Mouse (Mus musculus): Measurements from ENCODE around the gene Pcnx4. TPM values are rescaled to one million over a fixed set of nuclear protein-coding genes. Genes with fewer than 3 reads are reported as not detected.
"Not testable (repeated sequence)": the region's sequence is repeated elsewhere in the genome, so short reads cannot be mapped to it uniquely, and the experiment has no call there.

Gene Pcnx4
- total RNA-seq, 1 experiment from 2014 or later = 4.6 TPM

DNA sequence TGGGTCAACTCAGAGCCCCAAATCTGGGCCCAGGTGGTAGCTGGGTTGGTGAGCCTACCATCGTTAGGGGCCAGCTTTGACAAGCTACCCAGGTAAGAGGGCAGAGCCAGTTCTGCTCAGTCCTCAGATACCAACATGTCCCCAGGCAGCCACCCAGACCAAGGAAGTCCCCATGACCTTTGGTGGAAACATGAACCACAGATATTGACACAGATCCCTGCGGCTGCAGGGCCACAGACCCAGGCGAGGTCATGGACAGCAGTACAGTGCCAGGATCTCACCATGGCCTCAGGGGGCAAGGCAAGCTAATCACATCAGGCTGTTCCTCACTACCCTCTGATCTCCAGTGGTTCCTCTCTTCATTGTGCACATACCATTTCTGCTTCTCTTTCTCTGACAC, 45.8 kb downstream of the Pcnx4 start:
- ATAC-seq (replicated peaks in 1 of 2; ENCODE audit: insufficient read depth in 1 of 2, low FRiP score in 2 of 2, low TSS enrichment in 1 of 2, low read depth in 1 of 2, poor library complexity in 2 of 2, severe bottlenecking in 2 of 2) = no peak

DNA sequence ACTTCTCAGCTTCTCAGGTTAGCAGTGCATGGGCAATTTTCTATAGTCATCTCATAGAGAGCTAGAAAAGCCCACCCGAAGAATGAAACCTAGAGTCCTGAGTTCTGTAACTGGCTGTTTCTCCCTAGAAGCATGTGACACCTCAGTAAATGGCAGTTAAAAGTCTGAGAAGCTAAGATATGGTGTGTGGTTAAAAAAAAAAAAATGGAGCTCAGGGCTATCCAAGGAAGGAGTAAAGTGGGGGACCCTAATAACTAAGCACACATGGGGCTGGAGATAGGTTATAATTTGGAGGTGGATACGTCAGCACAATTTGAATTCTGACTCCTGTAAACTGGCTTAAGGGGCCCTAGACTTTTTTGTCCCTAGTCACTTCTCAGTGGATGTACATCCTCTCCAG, 46.9 kb downstream of the Pcnx4 start:
- no peak for ATAC-seq (replicated peaks in 1 of 2; ENCODE audit: insufficient read depth in 1 of 2, low FRiP score in 2 of 2, low TSS enrichment in 1 of 2, low read depth in 1 of 2, poor library complexity in 2 of 2, severe bottlenecking in 2 of 2)

DNA sequence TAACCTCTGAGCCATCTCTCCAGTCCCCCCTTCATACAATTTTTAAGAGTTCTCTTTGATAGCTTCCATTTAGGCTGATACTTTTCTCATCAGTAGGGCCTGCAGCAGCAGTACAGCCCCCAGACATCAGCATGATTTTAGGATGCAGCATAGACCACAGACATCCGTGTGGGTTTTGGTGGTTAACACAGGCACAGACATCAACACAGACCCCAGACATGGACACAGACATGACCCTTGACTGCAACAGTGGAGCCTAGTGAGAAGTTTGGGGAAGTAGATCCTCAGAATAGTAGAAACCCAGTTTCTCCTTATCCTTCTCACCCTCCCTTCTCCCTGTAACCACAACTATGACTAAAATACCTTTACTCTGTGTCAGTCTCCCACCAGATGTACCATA, 49.2 kb downstream of the Pcnx4 start:
- no peak; a peak in 1 of 4 replicates for ATAC-seq (replicated peaks in 1 of 2; ENCODE audit: insufficient read depth in 1 of 2, low FRiP score in 2 of 2, low TSS enrichment in 1 of 2, low read depth in 1 of 2, poor library complexity in 2 of 2, severe bottlenecking in 2 of 2)

DNA sequence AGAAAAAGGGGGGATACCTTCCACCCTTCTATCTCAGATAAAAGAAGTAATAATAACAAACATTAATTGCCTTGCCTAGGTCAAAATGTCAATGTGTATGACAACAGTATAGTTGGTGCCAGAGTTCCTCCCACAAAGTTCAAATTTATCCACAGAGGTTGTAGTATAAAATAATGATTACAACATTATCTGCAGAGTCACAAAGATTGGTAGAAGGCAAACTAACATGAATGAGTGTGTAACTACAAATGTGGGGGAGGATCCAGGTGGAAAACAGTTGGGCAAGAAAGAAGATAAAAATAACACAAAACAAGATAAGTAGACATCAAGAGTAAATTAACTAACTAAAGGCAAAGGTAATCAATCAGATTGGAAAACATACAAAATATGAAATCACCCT, 56.8 kb downstream of the Pcnx4 start:
- no peak for ATAC-seq (replicated peaks in 1 of 2; ENCODE audit: insufficient read depth in 1 of 2, low FRiP score in 2 of 2, low TSS enrichment in 1 of 2, low read depth in 1 of 2, poor library complexity in 2 of 2, severe bottlenecking in 2 of 2)

DNA sequence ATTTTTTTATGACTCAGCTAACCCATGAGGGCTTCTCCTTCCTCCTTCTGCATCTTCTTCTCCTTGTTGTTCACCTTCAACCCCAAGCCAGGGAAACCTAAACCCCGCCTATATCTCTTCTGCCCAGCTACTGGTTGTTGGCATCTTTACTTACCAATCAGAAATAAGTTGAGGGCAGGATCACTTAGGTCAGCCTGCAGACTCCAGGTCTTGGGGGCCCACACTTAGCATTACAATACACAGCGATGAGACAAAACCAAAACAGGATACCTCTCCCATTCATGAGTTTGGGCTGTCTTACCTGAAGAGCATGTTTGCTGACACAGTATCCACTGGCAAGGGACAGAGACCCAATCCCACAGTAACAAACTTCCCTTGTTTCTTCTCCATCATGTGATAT, 57.8 kb downstream of the Pcnx4 start:
- no peak for ATAC-seq (replicated peaks in 1 of 2; ENCODE audit: insufficient read depth in 1 of 2, low FRiP score in 2 of 2, low TSS enrichment in 1 of 2, low read depth in 1 of 2, poor library complexity in 2 of 2, severe bottlenecking in 2 of 2)

DNA sequence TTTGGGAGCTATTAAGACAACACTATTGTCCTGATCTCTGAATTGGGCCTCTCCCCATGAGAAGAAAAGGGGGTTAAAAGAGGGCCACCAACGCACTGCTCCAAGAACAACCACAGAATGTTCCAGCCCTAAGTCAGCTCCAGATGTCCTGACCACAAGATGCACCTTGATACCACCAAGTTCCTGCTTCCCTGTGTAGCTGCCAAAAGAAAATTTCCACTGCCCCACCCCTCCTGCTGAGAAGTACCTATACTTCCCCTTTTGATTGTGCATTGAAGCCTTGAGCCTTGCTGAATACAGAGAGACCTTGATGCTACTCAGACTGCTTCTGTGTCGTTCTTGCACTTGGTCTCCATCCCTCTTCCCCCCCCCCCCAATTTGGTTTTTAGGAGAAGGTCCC, 62.5 kb downstream of the Pcnx4 start:
- ATAC-seq (replicated peaks in 1 of 2; ENCODE audit: insufficient read depth in 1 of 2, low FRiP score in 2 of 2, low TSS enrichment in 1 of 2, low read depth in 1 of 2, poor library complexity in 2 of 2, severe bottlenecking in 2 of 2) = not testable (repeated sequence)

DNA sequence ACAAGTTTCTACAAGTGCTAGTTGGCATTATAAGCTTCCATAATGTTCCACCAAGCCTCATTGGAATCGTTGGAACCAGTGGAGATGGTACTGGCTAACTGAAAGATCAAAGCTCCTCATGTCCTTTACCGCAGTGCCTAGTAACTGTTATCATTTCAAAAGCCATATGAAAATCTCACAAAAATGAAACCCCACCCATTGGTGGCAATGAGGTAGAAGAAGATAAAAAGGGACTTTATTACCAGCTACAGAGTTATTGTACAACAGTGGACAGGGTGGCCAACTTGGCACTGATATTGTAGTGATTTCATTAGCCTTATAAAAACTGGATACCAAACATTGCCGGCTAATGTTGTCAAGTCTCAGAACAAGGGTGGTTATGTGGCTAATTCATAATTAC, 75.9 kb downstream of the Pcnx4 start:
- ATAC-seq (replicated peaks in 1 of 2; ENCODE audit: insufficient read depth in 1 of 2, low FRiP score in 2 of 2, low TSS enrichment in 1 of 2, low read depth in 1 of 2, poor library complexity in 2 of 2, severe bottlenecking in 2 of 2) = no peak

DNA sequence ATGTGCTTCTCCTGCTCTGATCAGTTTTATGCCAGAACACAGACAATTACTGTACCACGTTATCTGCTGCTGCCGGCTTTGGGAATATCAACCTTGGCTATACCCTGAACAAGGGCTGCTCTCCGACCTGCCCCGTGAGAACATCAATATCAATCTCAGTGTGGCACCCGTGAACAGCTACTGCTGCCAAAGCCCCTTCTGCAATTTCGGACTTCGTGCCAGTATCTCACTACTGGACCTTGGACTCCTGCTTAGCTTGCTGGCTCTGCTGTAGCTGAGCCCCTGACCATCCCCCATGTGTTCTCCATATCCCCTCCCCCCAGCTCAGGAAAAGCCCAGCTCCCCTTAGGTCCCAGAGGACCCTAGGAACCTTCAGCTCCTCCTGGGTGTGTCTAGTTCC, 84.7 kb downstream of the Pcnx4 start:
- ATAC-seq (replicated peaks in 1 of 2; ENCODE audit: insufficient read depth in 1 of 2, low FRiP score in 2 of 2, low TSS enrichment in 1 of 2, low read depth in 1 of 2, poor library complexity in 2 of 2, severe bottlenecking in 2 of 2) = no peak

DNA sequence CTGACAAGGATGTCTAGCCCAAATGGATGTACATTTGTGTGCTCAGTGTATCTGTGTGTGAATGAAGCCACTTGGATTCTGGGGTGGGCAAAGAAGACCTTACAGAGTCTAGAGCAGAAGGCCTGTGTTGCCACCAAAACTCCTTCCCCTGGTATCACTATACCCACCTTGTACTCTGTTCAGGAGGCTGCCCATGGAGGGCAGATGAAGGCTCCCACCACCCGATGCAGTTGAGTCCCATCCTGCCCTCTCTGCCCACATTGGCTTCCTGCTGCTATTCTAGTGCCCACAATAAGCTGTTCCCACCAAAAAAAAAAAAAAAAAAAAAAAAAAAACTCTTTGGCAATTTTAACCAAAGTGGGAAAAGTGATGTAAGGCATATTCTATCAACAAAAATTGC, 85.3 kb downstream of the Pcnx4 start:
- no peak for ATAC-seq (replicated peaks in 1 of 2; ENCODE audit: insufficient read depth in 1 of 2, low FRiP score in 2 of 2, low TSS enrichment in 1 of 2, low read depth in 1 of 2, poor library complexity in 2 of 2, severe bottlenecking in 2 of 2)

DNA sequence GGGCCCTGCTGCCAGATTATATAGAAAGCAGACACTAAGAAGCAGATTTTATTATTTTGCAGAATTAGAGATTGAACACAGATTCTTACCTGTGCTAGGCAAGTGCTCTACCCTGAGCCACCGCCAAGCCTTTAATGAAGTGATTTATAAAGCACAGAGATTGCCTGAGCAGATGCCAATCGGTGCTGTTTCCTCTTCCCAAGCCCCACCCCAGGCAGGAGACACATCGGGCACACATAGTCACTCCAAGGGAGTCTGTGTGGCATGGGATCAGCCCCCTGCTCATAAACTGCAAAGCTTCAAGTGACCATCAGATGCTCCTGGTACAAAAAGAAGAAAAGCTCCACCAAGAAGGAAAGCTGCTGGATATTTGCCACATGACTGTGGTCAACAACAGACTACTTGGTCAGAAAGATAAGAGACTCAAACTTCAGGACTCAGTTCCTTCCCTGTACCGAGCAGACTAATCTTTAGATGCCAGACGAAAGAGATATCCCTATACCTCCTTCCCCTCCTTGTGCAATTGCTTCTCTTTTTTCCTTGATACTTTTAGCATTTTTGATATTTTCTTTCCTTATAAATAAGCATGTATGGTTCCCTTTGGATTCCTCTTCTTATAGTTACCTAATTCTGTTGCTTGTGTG, 86.8 kb downstream of the Pcnx4 start:
- peak; percentile 81 to 97 for ATAC-seq (replicated peaks in 1 of 2; ENCODE audit: insufficient read depth in 1 of 2, low FRiP score in 2 of 2, low TSS enrichment in 1 of 2, low read depth in 1 of 2, poor library complexity in 2 of 2, severe bottlenecking in 2 of 2)

DNA sequence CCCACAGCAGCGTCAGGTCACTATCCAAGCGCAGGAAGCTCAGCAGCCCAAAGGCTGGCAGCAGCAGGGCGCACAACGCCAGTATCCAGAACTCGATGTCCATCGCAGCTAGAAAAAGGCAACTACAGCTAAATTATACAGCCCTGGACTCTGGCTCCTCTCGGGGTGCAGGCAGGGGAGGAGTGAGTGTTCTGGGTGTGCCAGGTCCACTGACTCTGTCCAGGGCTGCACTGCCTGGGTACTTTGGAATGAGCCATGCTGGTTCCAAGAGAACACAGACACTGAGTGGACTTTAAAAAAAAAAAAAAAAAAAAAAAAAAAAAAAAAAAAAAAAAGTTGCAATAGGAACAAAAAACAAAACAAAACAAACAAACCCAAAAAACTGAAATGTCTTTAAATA, 92.6 kb downstream of the Pcnx4 start:
- ATAC-seq (replicated peaks in 1 of 2; ENCODE audit: insufficient read depth in 1 of 2, low FRiP score in 2 of 2, low TSS enrichment in 1 of 2, low read depth in 1 of 2, poor library complexity in 2 of 2, severe bottlenecking in 2 of 2) = no peak

Other genes starting within 250 kb of the Pcnx4 start
- gene Rtn1, start 127.3 kb upstream of the Pcnx4 start, total RNA-seq (2017) = not detected in 2 replicates
- 0.74 and 3.9 TPM in 2 replicates for gene Lrrc9, start 94.5 kb upstream of the Pcnx4 start, total RNA-seq (2017)
- gene Gm4756, start 113.3 kb downstream of the Pcnx4 start, total RNA-seq (2017) = not detected in 2 replicates
- gene Dhrs7, start 128.5 kb downstream of the Pcnx4 start, total RNA-seq (2017) = 38.0 and 68.1 TPM in 2 replicates
- 106 and 108 TPM in 2 replicates for gene Ppm1a, start 221.1 kb downstream of the Pcnx4 start, total RNA-seq (2017)